8 mouse cellular contexts compared by ENCODE assay signal in the genomic region with DNA sequence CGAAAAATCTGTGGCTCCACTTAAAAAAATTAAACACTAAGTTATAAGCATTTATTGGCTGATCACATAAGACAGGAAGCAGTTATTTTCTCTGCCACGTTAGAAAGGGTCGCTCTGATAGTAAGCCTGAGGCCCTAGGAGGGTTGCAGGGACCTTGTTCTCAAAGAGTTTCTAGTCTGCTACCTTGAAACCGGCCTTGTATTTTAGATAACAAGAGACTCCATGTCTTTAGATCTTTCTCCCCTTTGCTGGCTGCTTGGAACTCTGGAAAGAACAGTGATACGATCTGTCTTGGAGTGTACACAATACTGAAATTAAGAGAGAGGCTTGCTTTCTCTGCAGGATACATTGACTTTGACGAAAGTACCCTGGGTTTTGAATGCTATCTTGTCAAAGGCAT. TPM values are rescaled to one million over a fixed set of nuclear protein-coding genes. Genes with fewer than 3 reads are reported as not detected.
DNase-seq lines count a peak whose midpoint lies in the region; ATAC-seq lines count a peak whose summit lies in the region.

No protein-coding gene starts in this region.

- 38% methylated on average over 6 of the region's 6 CpGs for WGBS in lung, embryonic 15.5 days
- 47% methylated on average over 6 of the region's 6 CpGs for whole genome bisulfite sequencing in forebrain, embryonic 10.5 days
- WGBS in limb, embryonic 13.5 days = 58% methylated on average over 6 of the region's 6 CpGs
- WGBS in stomach, embryonic 14.5 days = 47% methylated on average over 6 of the region's 6 CpGs

- H3K4me1 ChIP-seq in lung, embryonic 15.5 days = peaks cover 18% of the 10 kb centered on the region
- peaks cover 26% of the 10 kb centered on the region for H3K4me1 ChIP-seq in forebrain, embryonic 10.5 days
- H3K4me1 ChIP-seq in limb, embryonic 13.5 days = peaks cover 14% of the 10 kb centered on the region
- H3K4me1 ChIP-seq in stomach, embryonic 14.5 days (ENCODE audit: control insufficient read depth, insufficient read depth, low read length) = no peaks in the 10 kb centered on the region; the same call in 1 of the 2 replicates

- no peaks in the 10 kb centered on the region for H3K27me3 ChIP-seq in lung, embryonic 15.5 days
- H3K27me3 ChIP-seq in forebrain, embryonic 10.5 days (ENCODE audit: poor library complexity, severe bottlenecking) = peaks cover 12% of the 10 kb centered on the region
- H3K27me3 ChIP-seq in limb, embryonic 13.5 days = no peaks in the 10 kb centered on the region
- H3K27me3 ChIP-seq in stomach, embryonic 14.5 days (ENCODE audit: control insufficient read depth, insufficient read depth, low read length) = no peaks in the 10 kb centered on the region

- no peaks in the 10 kb centered on the region for H3K9me3 ChIP-seq in lung, embryonic 15.5 days
- H3K9me3 ChIP-seq in forebrain, embryonic 10.5 days = no peaks in the 10 kb centered on the region
- H3K9me3 ChIP-seq in limb, embryonic 13.5 days = 0 out of 2 replicates have a peak, but pooled peaks cover 5% of the 10 kb centered on the region
- H3K9me3 ChIP-seq in stomach, embryonic 14.5 days (ENCODE audit: control insufficient read depth, low read depth, low read length) = no peaks in the 10 kb centered on the region

- H3K4me3 ChIP-seq in lung, embryonic 15.5 days = peak overlapping the region; percentile 89
- H3K4me3 ChIP-seq in forebrain, embryonic 10.5 days = peak overlapping the region; percentile 91
- H3K4me3 ChIP-seq in limb, embryonic 13.5 days = peak overlapping the region; percentile 77
- H3K4me3 ChIP-seq in stomach, embryonic 14.5 days (ENCODE audit: low read depth, low read length) = peak overlapping the region; percentile 82; the same call in 1 of the 2 replicates

- no peak overlapping the region for H3K9ac ChIP-seq in lung, embryonic 15.5 days
- H3K9ac ChIP-seq in limb, embryonic 13.5 days = 0 out of 2 replicates have a peak overlapping the region, but pooled peaks have one; percentile 4
- no peak overlapping the region for H3K9ac ChIP-seq in stomach, embryonic 14.5 days (replicated peaks; ENCODE audit: low read depth, low read length)

- no peaks in the 10 kb centered on the region for H3K36me3 ChIP-seq in lung, embryonic 15.5 days
- no peaks in the 10 kb centered on the region for H3K36me3 ChIP-seq in forebrain, embryonic 10.5 days (replicated peaks)
- no peaks in the 10 kb centered on the region for H3K36me3 ChIP-seq in limb, embryonic 13.5 days
- no peaks in the 10 kb centered on the region for H3K36me3 ChIP-seq in stomach, embryonic 14.5 days (ENCODE audit: control insufficient read depth, insufficient read depth, low read length)

- DNase-seq in lung, postnatal 4 days = no peak
- DNase-seq in forebrain, embryonic 10.5 days (ENCODE audit: extremely low spot score, low spot score) = no peak
- no peak for DNase-seq in gastrocnemius, postnatal 10 days
- no peak for DNase-seq in gastrocnemius, postnatal 25 days
- no peak for DNase-seq in cerebellum, adult 11 months

- H3K4me2 ChIP-seq in lung, embryonic 15.5 days = peak overlapping the region; percentile 81
- H3K4me2 ChIP-seq in limb, embryonic 13.5 days (replicated peaks) = peak overlapping the region; percentile 85
- peak overlapping the region; percentile 88 for H3K4me2 ChIP-seq in stomach, embryonic 14.5 days (replicated peaks; ENCODE audit: low read depth, low read length)

- H3K27ac ChIP-seq in lung, embryonic 15.5 days = no peak overlapping the region
- H3K27ac ChIP-seq in forebrain, embryonic 10.5 days = peak overlapping the region; percentile 93
- H3K27ac ChIP-seq in limb, embryonic 13.5 days = no peak overlapping the region
- no peak overlapping the region for H3K27ac ChIP-seq in stomach, embryonic 14.5 days (ENCODE audit: low read length)

- ATAC-seq in lung, embryonic 15.5 days (ENCODE audit: borderline replicate concordance, extremely low read depth, low FRiP score, low TSS enrichment) = no peak
- ATAC-seq in limb, embryonic 13.5 days (ENCODE audit: low FRiP score, low read depth) = no peak
- no peak for ATAC-seq in stomach, embryonic 14.5 days (ENCODE audit: insufficient number of reproducible peaks, insufficient read depth, low FRiP score, low read depth)

RNA-seq across cellular contexts. Expression of a gene that starts 0.9 kb away (rescaled TPM):
- polyA plus RNA-seq in lung, embryonic 15.5 days (2015; fragmentation: Nextera tagmentation; extraction: Ambion mirVana) = 9.6 and 10.0 TPM in 2 replicates
- 3.5 and 7.6 TPM in 2 replicates for polyA plus RNA-seq in forebrain, embryonic 10.5 days (2016; fragmentation: Nextera tagmentation; extraction: Ambion mirVana)
- 9.4 and 10.2 TPM in 2 replicates for polyA plus RNA-seq in limb, embryonic 13.5 days (2015; fragmentation: Nextera tagmentation; extraction: Ambion mirVana)
- polyA plus RNA-seq in stomach, embryonic 14.5 days (2014; fragmentation: Nextera tagmentation; extraction: Ambion mirVana) = 9.6 and 14.3 TPM in 2 replicates
- total RNA-seq in gastrocnemius, postnatal 10 days (2021) = 10 to 100 TPM; 11.5 to 16.8 TPM
- total RNA-seq in gastrocnemius, postnatal 25 days (2021) = 10 to 100 TPM in 1 of 2 experiments, 1 to 10 TPM in 1; 4.8 to 10.2 TPM

RNA-seq across cellular contexts. Expression of a gene that starts 0.9 kb away (rescaled TPM):
- 21.1 and 23.3 TPM in 2 replicates for polyA plus RNA-seq in lung, embryonic 15.5 days (2015; fragmentation: Nextera tagmentation; extraction: Ambion mirVana)
- polyA plus RNA-seq in forebrain, embryonic 10.5 days (2016; fragmentation: Nextera tagmentation; extraction: Ambion mirVana) = 23.3 and 25.4 TPM in 2 replicates
- 27.0 and 30.3 TPM in 2 replicates for polyA plus RNA-seq in limb, embryonic 13.5 days (2015; fragmentation: Nextera tagmentation; extraction: Ambion mirVana)
- 26.2 and 28.8 TPM in 2 replicates for polyA plus RNA-seq in stomach, embryonic 14.5 days (2014; fragmentation: Nextera tagmentation; extraction: Ambion mirVana)
- total RNA-seq in gastrocnemius, postnatal 10 days (2021) = 1 to 10 TPM; 3.0 to 6.9 TPM
- total RNA-seq in gastrocnemius, postnatal 25 days (2021) = 1 to 10 TPM; 3.4 to 3.9 TPM

RNA-seq across cellular contexts. Expression of a gene that starts 55.4 kb away (rescaled TPM):
- polyA plus RNA-seq in lung, embryonic 15.5 days (2015; fragmentation: Nextera tagmentation; extraction: Ambion mirVana) = 6.9 and 7.3 TPM in 2 replicates
- polyA plus RNA-seq in forebrain, embryonic 10.5 days (2016; fragmentation: Nextera tagmentation; extraction: Ambion mirVana) = 0.16 TPM in 1 of 2 replicates, not detected in the other
- polyA plus RNA-seq in limb, embryonic 13.5 days (2015; fragmentation: Nextera tagmentation; extraction: Ambion mirVana) = 0.86 and 1.0 TPM in 2 replicates
- polyA plus RNA-seq in stomach, embryonic 14.5 days (2014; fragmentation: Nextera tagmentation; extraction: Ambion mirVana) = 0.65 and 0.95 TPM in 2 replicates
- under 1 TPM in 1 of 2 experiments, not detected in 1; 0.38 TPM for total RNA-seq in gastrocnemius, postnatal 10 days (2021)
- not detected for total RNA-seq in gastrocnemius, postnatal 25 days (2021)
